Mouse (Mus musculus) fat pad, adult 2 months (tissue): ENCODE data around the gene Ccdc184.

Experiments used
- DNase-seq: peaks from one replicate; pipeline ENCODE4 v3.0.0-alpha.2; 2011; ENCODE audit warnings: low read depth, low spot score; ENCODE audit errors: extremely low read depth

The Ccdc184 gene

GRCm38 (mm10) chr15:98214130-98214529 lies 47.2 kb downstream of the Ccdc184 start:
- DNase-seq: no peak
